Mouse (Mus musculus): ENCODE data around the gene Ryk. TPM values are rescaled to one million over a fixed set of nuclear protein-coding genes. Genes with fewer than 3 reads are reported as not detected.

The Ryk gene
- polyA plus RNA-seq, 1 experiment from 2014 or later = 13.3 TPM

DNA sequence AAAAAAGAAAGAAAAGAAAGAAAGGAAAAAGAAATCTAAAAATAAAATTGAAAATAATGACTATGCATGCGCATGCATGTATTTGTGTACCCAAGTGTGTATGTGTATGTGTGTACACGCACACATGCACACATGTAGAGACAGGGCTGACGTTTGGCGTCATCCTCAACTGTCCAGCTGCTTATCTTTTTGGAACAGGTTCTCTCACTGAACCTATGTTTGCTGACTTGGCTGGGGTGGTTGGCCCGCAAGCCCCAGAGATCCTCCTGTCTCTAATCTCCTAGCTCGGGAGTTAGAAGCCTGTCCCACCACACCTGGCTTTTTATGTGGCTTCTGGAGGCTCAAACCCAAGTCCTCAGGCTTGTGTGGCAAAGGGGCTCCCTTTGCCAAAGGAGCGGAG is 6.1 kb upstream of the Ryk start:
- 95% methylated on average over 7 of the region's 7 CpGs for WGBS
- Histone ChIP-seq H3K9me3 (ENCODE audit: control insufficient read depth, low read length) (no peaks in the 10 kb centered on the region), H3K27me3 (ENCODE audit: control insufficient read depth, insufficient read depth, low read length) (no peaks in the 10 kb centered on the region), H3K4me3 (ENCODE audit: low read depth, low read length) (no peak overlapping the region), H3K4me2 (ENCODE audit: low read depth, low read length) (no peak overlapping the region), H3K36me3 (ENCODE audit: control insufficient read depth, insufficient read depth, low read length) (no peaks in the 10 kb centered on the region), H3K4me1 (ENCODE audit: control insufficient read depth, insufficient read depth, low read length) (no peaks in the 10 kb centered on the region), H3K27ac (ENCODE audit: low read depth, low read length) (no peak overlapping the region), H3K9ac (replicated peaks; ENCODE audit: low read depth, low read length) (no peak overlapping the region)
- ATAC-seq (ENCODE audit: low read depth) = no peak

DNA sequence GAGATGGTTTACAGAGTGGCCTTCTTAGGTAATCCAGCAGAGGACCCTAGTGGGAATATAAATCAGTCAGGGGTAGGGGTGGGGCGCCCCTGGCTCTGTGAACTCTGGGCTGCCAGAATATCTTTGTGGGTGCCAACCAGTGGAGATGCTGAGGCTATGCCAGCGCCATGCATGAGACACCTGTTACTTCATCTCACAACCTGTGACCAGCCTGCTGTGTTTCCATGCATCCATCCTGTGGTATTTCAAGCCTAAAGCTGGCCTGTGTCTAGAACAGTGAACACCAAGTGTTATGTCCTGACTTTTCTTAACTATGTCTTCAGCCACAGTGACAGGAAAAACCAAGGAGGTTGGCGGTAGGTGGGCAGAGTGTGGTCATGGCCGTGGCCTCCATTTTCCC is 3.2 kb upstream of the Ryk start:
- Histone ChIP-seq H3K27me3 (ENCODE audit: control insufficient read depth, insufficient read depth, low read length) (no peaks in the 10 kb centered on the region; the same call in 1 of the 2 replicates), H3K27ac (ENCODE audit: low read depth, low read length) (no peak overlapping the region), H3K4me3 (ENCODE audit: low read depth, low read length) (no peak overlapping the region), H3K4me2 (ENCODE audit: low read depth, low read length) (no peak overlapping the region), H3K9ac (replicated peaks; ENCODE audit: low read depth, low read length) (no peak overlapping the region), H3K36me3 (ENCODE audit: control insufficient read depth, insufficient read depth, low read length) (no peaks in the 10 kb centered on the region), H3K9me3 (ENCODE audit: control insufficient read depth, low read length) (no peaks in the 10 kb centered on the region), H3K4me1 (ENCODE audit: control insufficient read depth, insufficient read depth, low read length) (peaks cover 11% of the 10 kb centered on the region)
- no peak for ATAC-seq (ENCODE audit: low read depth)
- 92% methylated on average over 4 of the region's 4 CpGs for WGBS

DNA sequence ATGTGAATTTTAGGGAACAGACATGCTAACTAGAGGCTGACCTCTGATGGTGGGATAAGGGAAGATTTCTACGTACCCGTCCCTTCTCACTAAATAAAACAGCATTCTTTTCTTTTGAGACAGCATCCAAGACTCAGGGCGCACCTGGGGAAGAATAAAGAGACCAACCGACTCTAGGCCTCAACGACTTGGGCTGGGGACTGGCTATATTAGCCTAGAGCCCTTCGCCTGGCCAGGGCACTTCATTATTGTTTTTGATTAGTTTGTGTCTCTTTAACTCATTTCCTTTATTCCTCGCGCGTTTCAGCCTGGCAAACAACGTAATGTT is 339 bp upstream of the Ryk start:
- no peak; the same call in 1 of the 2 replicates for ATAC-seq (ENCODE audit: low read depth)
- Histone ChIP-seq H3K27ac (ENCODE audit: low read depth, low read length) (no peak overlapping the region), H3K9ac (replicated peaks; ENCODE audit: low read depth, low read length) (peak overlapping the region; percentile 97), H3K4me1 (ENCODE audit: control insufficient read depth, insufficient read depth, low read length) (peaks cover 19% of the 10 kb centered on the region), H3K4me3 (ENCODE audit: low read depth, low read length) (peak overlapping the region; percentile 93), H3K4me2 (ENCODE audit: low read depth, low read length) (peak overlapping the region; percentile 82), H3K9me3 (ENCODE audit: control insufficient read depth, low read length) (no peaks in the 10 kb centered on the region), H3K27me3 (ENCODE audit: control insufficient read depth, insufficient read depth, low read length) (no peaks in the 10 kb centered on the region; the same call in 1 of the 2 replicates), H3K36me3 (ENCODE audit: control insufficient read depth, insufficient read depth, low read length) (no peaks in the 10 kb centered on the region)
- WGBS = 17% methylated on average over 10 of the region's 10 CpGs

GRCm38 (mm10) chr9:102836279-102836678 is 1.6 kb downstream of the Ryk start:
- no peak overlapping the region for H3K9ac ChIP-seq (replicated peaks; ENCODE audit: low read depth, low read length)
- no peaks in the 10 kb centered on the region for H3K36me3 ChIP-seq (ENCODE audit: control insufficient read depth, insufficient read depth, low read length)
- H3K4me3 ChIP-seq (ENCODE audit: low read depth, low read length) = peak overlapping the region; percentile 93
- ATAC-seq (ENCODE audit: low read depth) = no peak
- no peak overlapping the region for H3K27ac ChIP-seq (ENCODE audit: low read depth, low read length)
- no peaks in the 10 kb centered on the region; the same call in 1 of the 2 replicates for H3K27me3 ChIP-seq (ENCODE audit: control insufficient read depth, insufficient read depth, low read length)
- WGBS = 57% methylated on average over 9 of the region's 9 CpGs
- H3K4me2 ChIP-seq (ENCODE audit: low read depth, low read length) = peak overlapping the region; percentile 82
- H3K9me3 ChIP-seq (ENCODE audit: control insufficient read depth, low read length) = no peaks in the 10 kb centered on the region
- H3K4me1 ChIP-seq (ENCODE audit: control insufficient read depth, insufficient read depth, low read length) = peaks cover 30% of the 10 kb centered on the region

DNA sequence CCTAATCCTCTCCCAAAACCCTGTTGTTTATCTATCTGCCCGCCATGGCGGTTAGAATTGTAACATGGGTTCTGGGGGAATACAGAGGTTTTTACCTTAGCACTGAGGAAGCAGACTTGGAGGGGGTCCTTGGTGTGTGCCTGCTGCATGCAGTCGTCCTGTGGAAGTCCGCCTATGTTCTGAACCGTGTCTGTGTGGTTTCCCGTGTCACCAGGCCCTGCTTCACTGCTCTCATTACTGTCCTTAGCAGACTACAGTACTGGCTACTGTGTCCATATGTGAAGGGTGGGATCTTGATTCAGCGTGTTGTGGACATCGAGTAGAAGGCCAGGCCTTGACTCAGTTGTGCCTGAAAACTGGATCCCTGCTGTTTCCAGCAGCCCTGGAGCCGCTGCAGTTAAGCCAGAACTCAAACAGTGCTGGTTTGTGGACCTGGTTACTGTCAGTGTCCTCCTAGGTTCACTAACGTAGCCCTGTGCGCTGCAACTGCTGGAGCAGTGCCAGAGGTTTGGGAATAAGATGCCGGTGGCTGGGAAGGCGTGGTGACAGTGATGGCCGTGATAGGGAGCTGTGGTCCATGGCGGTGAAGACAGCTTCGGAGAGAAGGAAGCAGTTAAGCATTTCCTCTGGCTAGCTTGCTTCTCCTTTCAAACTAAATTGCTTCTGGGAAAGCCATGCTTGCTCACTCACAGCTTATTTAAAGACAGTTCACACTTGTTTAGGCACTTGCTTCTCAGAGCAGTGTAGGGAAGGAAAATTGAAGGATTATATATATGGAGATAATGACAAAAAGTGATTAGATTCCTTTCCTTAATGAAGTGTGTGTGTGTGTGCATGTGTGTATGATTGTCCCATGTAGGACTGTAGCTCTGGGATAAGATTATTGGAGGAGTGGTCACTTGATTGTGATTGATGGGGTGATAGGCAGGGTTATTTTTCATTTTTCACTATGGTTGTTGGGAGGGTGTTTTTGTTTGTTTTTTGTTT is 6.4 kb downstream of the Ryk start:
- Histone ChIP-seq H3K27me3 (ENCODE audit: control insufficient read depth, insufficient read depth, low read length) (no peaks in the 10 kb centered on the region), H3K4me3 (ENCODE audit: low read depth, low read length) (no peak overlapping the region), H3K4me2 (ENCODE audit: low read depth, low read length) (no peak overlapping the region), H3K36me3 (ENCODE audit: control insufficient read depth, insufficient read depth, low read length) (no peaks in the 10 kb centered on the region), H3K9ac (replicated peaks; ENCODE audit: low read depth, low read length) (no peak overlapping the region), H3K4me1 (ENCODE audit: control insufficient read depth, insufficient read depth, low read length) (peaks cover 36% of the 10 kb centered on the region), H3K27ac (ENCODE audit: low read depth, low read length) (peak overlapping the region; percentile 16; the same call in 1 of the 2 replicates), H3K9me3 (ENCODE audit: control insufficient read depth, low read length) (no peaks in the 10 kb centered on the region)
- no peak for ATAC-seq (ENCODE audit: low read depth)
- WGBS = 31% methylated on average over 16 of the region's 16 CpGs

GRCm38 (mm10) chr9:102841832-102842231 is 7.1 kb downstream of the Ryk start:
- Histone ChIP-seq H3K4me1 (ENCODE audit: control insufficient read depth, insufficient read depth, low read length) (peaks cover 28% of the 10 kb centered on the region), H3K4me2 (ENCODE audit: low read depth, low read length) (no peak overlapping the region), H3K27ac (ENCODE audit: low read depth, low read length) (no peak overlapping the region), H3K9ac (replicated peaks; ENCODE audit: low read depth, low read length) (no peak overlapping the region), H3K4me3 (ENCODE audit: low read depth, low read length) (no peak overlapping the region), H3K36me3 (ENCODE audit: control insufficient read depth, insufficient read depth, low read length) (no peaks in the 10 kb centered on the region), H3K27me3 (ENCODE audit: control insufficient read depth, insufficient read depth, low read length) (no peaks in the 10 kb centered on the region), H3K9me3 (ENCODE audit: control insufficient read depth, low read length) (no peaks in the 10 kb centered on the region)
- 21% methylated on average over 1 of the region's 1 CpGs for WGBS
- no peak for ATAC-seq (ENCODE audit: low read depth)

- Histone ChIP-seq H3K9ac (replicated peaks; ENCODE audit: low read depth, low read length) (no peak overlapping the region), H3K27me3 (ENCODE audit: control insufficient read depth, insufficient read depth, low read length) (no peaks in the 10 kb centered on the region), H3K4me3 (ENCODE audit: low read depth, low read length) (no peak overlapping the region), H3K9me3 (ENCODE audit: control insufficient read depth, low read length) (no peaks in the 10 kb centered on the region), H3K4me1 (ENCODE audit: control insufficient read depth, insufficient read depth, low read length) (peaks cover 27% of the 10 kb centered on the region), H3K4me2 (ENCODE audit: low read depth, low read length) (no peak overlapping the region), H3K36me3 (ENCODE audit: control insufficient read depth, insufficient read depth, low read length) (no peaks in the 10 kb centered on the region), H3K27ac (ENCODE audit: low read depth, low read length) (no peak overlapping the region)
- no peak for ATAC-seq (ENCODE audit: low read depth)
- WGBS = 55% methylated on average over 8 of the region's 8 CpGs
Observed at GRCm38 (mm10) chr9:102842498-102842897, 7.8 kb downstream of the Ryk start.

- no peak overlapping the region for H3K9ac ChIP-seq (replicated peaks; ENCODE audit: low read depth, low read length)
- H3K4me2 ChIP-seq (ENCODE audit: low read depth, low read length) = no peak overlapping the region
- H3K27ac ChIP-seq (ENCODE audit: low read depth, low read length) = no peak overlapping the region
- H3K4me3 ChIP-seq (ENCODE audit: low read depth, low read length) = no peak overlapping the region
- peaks cover 31% of the 10 kb centered on the region for H3K4me1 ChIP-seq (ENCODE audit: control insufficient read depth, insufficient read depth, low read length)
- H3K9me3 ChIP-seq (ENCODE audit: control insufficient read depth, low read length) = no peaks in the 10 kb centered on the region
- H3K36me3 ChIP-seq (ENCODE audit: control insufficient read depth, insufficient read depth, low read length) = no peaks in the 10 kb centered on the region
- H3K27me3 ChIP-seq (ENCODE audit: control insufficient read depth, insufficient read depth, low read length) = no peaks in the 10 kb centered on the region
- WGBS = 26% methylated on average over 4 of the region's 4 CpGs
- ATAC-seq (ENCODE audit: low read depth) = no peak
Observed at GRCm38 (mm10) chr9:102843577-102843976, 8.9 kb downstream of the Ryk start.

DNA sequence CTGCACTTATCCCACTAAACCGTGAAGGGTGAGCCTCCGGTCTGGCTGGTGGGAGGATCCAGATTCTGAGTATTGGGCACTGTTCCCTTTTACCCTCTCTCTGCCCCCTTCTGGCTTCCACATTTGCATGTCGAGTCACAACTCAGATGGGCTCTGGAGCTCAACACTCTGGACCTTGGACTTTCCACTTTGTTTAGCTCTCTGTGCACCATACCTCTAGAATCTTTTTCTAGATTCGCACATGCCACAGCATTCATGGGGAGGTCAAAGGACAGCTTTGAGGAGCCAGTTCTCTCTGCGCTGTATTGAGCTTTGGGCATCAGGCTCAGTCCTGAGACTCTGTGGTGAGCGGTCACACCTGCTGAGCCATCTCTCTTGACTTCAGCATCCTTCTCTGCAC is 11.1 kb downstream of the Ryk start:
- ATAC-seq (ENCODE audit: low read depth) = no peak
- no peaks in the 10 kb centered on the region for H3K36me3 ChIP-seq (ENCODE audit: control insufficient read depth, insufficient read depth, low read length)
- H3K9ac ChIP-seq (replicated peaks; ENCODE audit: low read depth, low read length) = no peak overlapping the region
- H3K27ac ChIP-seq (ENCODE audit: low read depth, low read length) = no peak overlapping the region
- no peaks in the 10 kb centered on the region for H3K9me3 ChIP-seq (ENCODE audit: control insufficient read depth, low read length)
- 77% methylated on average over 6 of the region's 6 CpGs for WGBS
- no peaks in the 10 kb centered on the region for H3K27me3 ChIP-seq (ENCODE audit: control insufficient read depth, insufficient read depth, low read length)
- H3K4me1 ChIP-seq (ENCODE audit: control insufficient read depth, insufficient read depth, low read length) = peaks cover 20% of the 10 kb centered on the region
- no peak overlapping the region for H3K4me2 ChIP-seq (ENCODE audit: low read depth, low read length)
- no peak overlapping the region for H3K4me3 ChIP-seq (ENCODE audit: low read depth, low read length)
